Mouse (Mus musculus) bone marrow, adult 2 months (tissue): ENCODE data around the gene Adcy4.

Experiments
- CTCF ChIP-seq: fragments of 200-500 bp; IDR thresholded peaks from 2 replicates; pipeline ENCODE4 v1.5.1; 2011; ENCODE audit warnings: low read length, control low read depth; ENCODE audit not compliant: control insufficient read depth, insufficient read depth
- POLR2A ChIP-seq: fragments of 200-500 bp; IDR thresholded peaks from 2 replicates; pipeline ENCODE4 v1.6.1; 2011; ENCODE audit warnings: low read depth, mild to moderate bottlenecking, control low read depth, low read length, borderline replicate concordance; ENCODE audit not compliant: control insufficient read depth

DNA sequence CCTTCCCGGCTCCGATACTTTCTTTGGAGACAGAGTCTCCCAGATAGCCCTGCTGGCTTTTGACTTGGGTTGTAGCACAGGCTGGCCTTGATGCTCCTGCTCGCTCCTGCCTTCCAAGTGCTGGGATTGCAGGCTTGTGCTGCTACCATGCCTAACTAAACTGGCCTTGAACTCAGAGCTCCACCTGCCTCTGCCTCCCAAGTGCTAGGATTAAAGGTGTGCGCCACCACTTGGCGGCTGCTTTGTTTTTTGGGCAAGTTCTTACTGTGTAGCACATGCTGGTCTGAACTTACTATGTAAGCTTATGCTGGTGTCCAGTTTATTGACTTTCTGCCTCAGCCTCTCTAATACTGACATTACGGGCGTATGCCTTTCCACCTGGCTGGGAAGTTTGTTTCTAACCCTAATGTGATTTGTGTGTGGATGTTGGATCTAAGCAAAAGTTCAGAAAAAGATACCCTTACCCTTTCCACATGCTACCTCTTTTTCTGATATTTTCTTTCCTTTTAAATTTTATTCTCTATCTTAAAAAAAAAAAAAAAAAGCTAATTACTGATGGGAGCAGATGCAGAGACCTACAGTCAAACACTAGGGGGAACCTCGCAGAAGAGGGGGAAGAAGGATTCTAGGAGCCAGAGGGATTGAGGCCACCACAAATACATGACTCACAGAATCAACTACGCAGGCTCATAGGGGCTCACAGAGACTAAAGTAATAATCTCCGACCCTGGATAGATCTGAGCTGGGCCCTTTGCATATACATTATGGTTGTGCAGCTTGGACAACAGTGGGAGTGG, 36.6 kb downstream of the Adcy4 start:
- no peak for TF ChIP-seq CTCF
- TF ChIP-seq POLR2A = no peak
